Comparison of ENCODE assay signal across 28 mouse cellular contexts in genomic region chr7:79368664-79369063, GRCm38 (mm10). TPM values are rescaled to one million over a fixed set of nuclear protein-coding genes. Genes with fewer than 3 reads are reported as not detected.
"Had no signal": no experiment of that assay in that cellular context is flagged by ENCODE, and none has a peak within 500 bp of the region (broad histone marks: within the 10 kb centered on the region; RNA-seq: fewer than 3 reads in every experiment).

No protein-coding gene starts in this region.

- H3K4me3 ChIP-seq: gastrocnemius, adult 2 months; heart, adult 2 months; heart, embryonic 13.5 days; heart, embryonic 15.5 days; intestine, embryonic 15.5 days; layer of hippocampus, adult 2 months; left cerebral cortex, adult 2 months; limb, embryonic 10.5 days; limb, embryonic 12.5 days had no signal

- H3K4me2 ChIP-seq: heart, embryonic 11.5 days; heart, embryonic 13.5 days; heart, embryonic 15.5 days; hindbrain, embryonic 14.5 days; intestine, embryonic 15.5 days; limb, embryonic 12.5 days; liver, embryonic 11.5 days had no signal

- H3K4me1 ChIP-seq: intestine, embryonic 15.5 days had no signal

- H3K27ac ChIP-seq: gastrocnemius, adult 2 months; heart, adult 2 months; heart, embryonic 13.5 days; heart, embryonic 15.5 days; hindbrain, embryonic 14.5 days; intestine, embryonic 15.5 days; layer of hippocampus, adult 2 months; left cerebral cortex, adult 2 months; limb, embryonic 12.5 days had no signal

- H3K27me3 ChIP-seq: intestine, embryonic 15.5 days; limb, embryonic 12.5 days had no signal

- H3K36me3 ChIP-seq: heart, embryonic 13.5 days; heart, embryonic 15.5 days; intestine, embryonic 15.5 days; limb, embryonic 10.5 days; limb, embryonic 12.5 days had no signal

- ATAC-seq: hindbrain, embryonic 16.5 days; inflammation-experienced regulatory T-cells, adult 6 months; intestine, embryonic 15.5 days; intestine, postnatal 0 days had no signal

- H3K9me3 ChIP-seq: heart, embryonic 13.5 days; heart, embryonic 15.5 days; intestine, embryonic 15.5 days; limb, embryonic 10.5 days; limb, embryonic 12.5 days had no signal

- DNase-seq: gastrocnemius, adult 2 months; gastrocnemius, postnatal 14 days; heart, adult 11 months; heart, adult 2 months; heart, postnatal 14 days; heart, postnatal 36 days; kidney, adult 18-20 months; kidney, adult 8-10 months; kidney, postnatal 10 days; kidney, postnatal 25 days; kidney, postnatal 4 days; liver had no signal

- H3K9ac ChIP-seq: heart, embryonic 13.5 days; heart, embryonic 15.5 days; hindbrain, embryonic 14.5 days; intestine, embryonic 15.5 days; limb, embryonic 12.5 days had no signal

RNA-seq across cellular contexts. Expression of gene Rlbp1, which starts 18.2 kb away (rescaled TPM):
- total RNA-seq: gastrocnemius, adult 2 months; gastrocnemius, postnatal 14 days; gastrocnemius, postnatal 4 days; heart, adult 2 months; heart, postnatal 14 days; heart, postnatal 36 days; hematopoietic stem cell, adult 5-6 weeks had no signal
- polyA plus RNA-seq: heart, adult 2 months; heart, embryonic 13.5 days; heart, embryonic 15.5 days; heart, postnatal 0 days; inflammation-experienced regulatory T-cells, adult 6 months had no signal
